Comparison of ENCODE assay signal across 26 mouse cellular contexts in genomic region chr16:13141220-13141619, GRCm38 (mm10).
"Had no signal": no experiment of that assay in that cellular context is flagged by ENCODE, and none has a peak within 500 bp of the region (broad histone marks: within the 10 kb centered on the region; RNA-seq: fewer than 3 reads in every experiment).

No protein-coding gene starts in this region.

- H3K4me2 ChIP-seq: heart, embryonic 13.5 days; heart, embryonic 15.5 days; hindbrain, embryonic 12.5 days; hindbrain, embryonic 14.5 days; intestine, embryonic 15.5 days; limb, embryonic 12.5 days; liver, embryonic 11.5 days; liver, embryonic 13.5 days had no signal

- H3K4me1 ChIP-seq: heart, embryonic 13.5 days; heart, embryonic 15.5 days; hindbrain, embryonic 10.5 days; hindbrain, embryonic 12.5 days; limb, embryonic 10.5 days; limb, embryonic 12.5 days; liver, embryonic 13.5 days had no signal

- DNase-seq: gastrocnemius, adult 2 months; gastrocnemius, postnatal 10 days; gastrocnemius, postnatal 25 days; heart, postnatal 4 days; kidney, adult 18-20 months; kidney, adult 8-10 months; kidney, postnatal 25 days; kidney, postnatal 4 days; liver; liver, embryonic 13.5 days had no signal

- H3K27me3 ChIP-seq: heart, embryonic 13.5 days; heart, embryonic 15.5 days; hindbrain, embryonic 12.5 days; intestine, embryonic 15.5 days; limb, embryonic 12.5 days; liver, embryonic 13.5 days had no signal

- ATAC-seq: hindbrain, embryonic 16.5 days; inflammation-experienced regulatory T-cells, adult 6 months; intestine, embryonic 15.5 days; intestine, postnatal 0 days had no signal

- H3K9ac ChIP-seq: heart, embryonic 13.5 days; heart, embryonic 15.5 days; hindbrain, embryonic 12.5 days; hindbrain, embryonic 14.5 days; intestine, embryonic 15.5 days; limb, embryonic 12.5 days; liver, embryonic 13.5 days had no signal

- H3K9me3 ChIP-seq: heart, embryonic 13.5 days; heart, embryonic 15.5 days; hindbrain, embryonic 10.5 days; hindbrain, embryonic 12.5 days; intestine, embryonic 15.5 days; limb, embryonic 10.5 days; limb, embryonic 12.5 days; liver, embryonic 13.5 days had no signal

- H3K4me3 ChIP-seq: gastrocnemius, adult 2 months; heart, adult 2 months; heart, embryonic 13.5 days; heart, embryonic 15.5 days; hindbrain, embryonic 10.5 days; hindbrain, embryonic 12.5 days; intestine, embryonic 15.5 days; layer of hippocampus, adult 2 months; left cerebral cortex, adult 2 months; limb, embryonic 10.5 days; limb, embryonic 12.5 days; liver, embryonic 13.5 days had no signal

- H3K27ac ChIP-seq: gastrocnemius, adult 2 months; heart, adult 2 months; heart, embryonic 13.5 days; heart, embryonic 15.5 days; hindbrain, embryonic 10.5 days; hindbrain, embryonic 12.5 days; hindbrain, embryonic 14.5 days; intestine, embryonic 15.5 days; kidney, postnatal 0 days; layer of hippocampus, adult 2 months; left cerebral cortex, adult 2 months; limb, embryonic 10.5 days; limb, embryonic 12.5 days; liver, embryonic 13.5 days had no signal
